Mouse (Mus musculus): ENCODE data around the gene Crybb3.

Crybb3 gene

DNA sequence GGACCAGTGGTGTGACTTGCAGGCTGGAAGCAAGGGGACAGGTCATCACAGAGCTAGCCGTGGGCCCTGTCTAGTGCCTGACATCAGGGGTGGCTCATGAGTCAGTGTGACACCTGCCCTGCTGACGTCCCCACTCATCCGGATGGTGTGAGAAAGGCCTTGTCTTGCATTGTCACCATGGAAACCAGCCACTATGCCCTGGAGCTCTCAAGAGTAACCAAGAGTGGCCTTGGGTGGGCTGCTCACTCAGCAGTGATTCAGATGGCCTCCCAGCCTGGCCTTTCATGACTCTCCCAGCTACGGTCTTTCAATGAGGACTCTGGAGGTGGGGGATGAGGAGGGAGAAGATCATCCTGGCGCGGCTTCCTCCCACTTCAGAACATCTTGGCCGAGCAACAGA lies 21.1 kb upstream of the Crybb3 start:
- DNase-seq = no peak

- DNase-seq = no peak
Measured at GRCm38 (mm10) chr5:113101457-113101856, 20.1 kb upstream of the Crybb3 start.

GRCm38 (mm10) chr5:113100422-113100821 lies 19.0 kb upstream of the Crybb3 start:
- DNase-seq = no peak

DNA sequence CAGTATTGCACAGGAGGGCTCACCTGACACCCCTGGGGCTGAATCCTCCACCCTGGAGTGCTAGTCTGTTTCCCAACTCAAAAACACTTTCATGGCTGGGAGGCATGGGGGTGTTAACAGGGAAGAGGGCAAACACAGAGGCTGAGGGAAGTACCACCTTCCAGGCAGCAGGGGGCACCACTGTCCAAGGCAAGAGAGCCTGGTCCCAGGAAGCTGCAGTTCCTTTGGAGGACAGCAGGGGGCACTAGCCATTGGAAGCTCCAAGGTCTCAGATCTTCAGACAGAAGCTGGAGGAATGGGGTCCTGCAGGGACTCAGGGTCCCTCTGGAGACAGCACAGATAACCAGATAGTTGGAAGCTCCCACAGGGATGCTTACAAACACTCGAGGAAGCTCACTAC lies 18.2 kb upstream of the Crybb3 start:
- peak; percentile 85 to 91 for DNase-seq

DNA sequence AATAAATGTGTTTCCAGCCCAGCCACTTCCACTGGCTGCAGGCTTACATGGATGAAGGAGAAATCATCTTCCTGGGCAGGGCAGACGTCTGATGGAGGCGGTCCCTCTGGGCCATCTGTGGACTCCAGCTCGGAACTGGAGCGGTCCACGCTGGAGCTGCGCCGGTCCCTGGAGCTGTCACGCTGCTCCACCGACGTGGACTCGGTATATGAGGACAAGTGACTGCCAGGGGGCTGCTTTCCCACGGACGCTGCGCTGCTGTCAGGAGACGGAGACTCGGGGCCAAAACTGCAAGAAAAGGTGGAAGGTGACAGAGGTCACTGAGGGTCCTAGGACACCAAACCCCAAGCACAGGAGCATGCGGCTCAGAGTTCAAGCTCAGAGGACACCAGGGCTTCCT lies 16.2 kb upstream of the Crybb3 start:
- DNase-seq = no peak

DNA sequence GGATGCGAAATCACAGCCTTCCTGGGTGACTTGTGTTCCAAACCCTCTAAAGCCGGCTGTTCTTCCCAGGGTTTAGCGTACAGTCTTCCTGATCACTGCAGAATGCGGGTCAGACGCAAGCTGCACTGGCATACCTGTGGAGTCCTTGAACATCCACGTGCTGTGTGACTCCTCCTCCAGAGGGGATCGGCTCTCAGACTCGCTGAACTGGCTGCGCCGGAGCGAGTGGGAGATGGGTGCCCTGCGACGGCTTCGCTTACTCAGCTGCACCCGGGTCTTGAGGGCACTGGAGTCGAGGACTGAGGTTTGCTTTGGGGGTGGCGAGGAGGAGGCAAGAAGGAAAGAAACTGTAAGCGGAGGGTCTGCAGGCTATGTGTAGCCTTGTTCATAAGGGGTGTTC lies 14.1 kb upstream of the Crybb3 start:
- no peak for DNase-seq

- DNase-seq = no peak
Measured at GRCm38 (mm10) chr5:113092406-113092805, 11.0 kb upstream of the Crybb3 start.

DNA sequence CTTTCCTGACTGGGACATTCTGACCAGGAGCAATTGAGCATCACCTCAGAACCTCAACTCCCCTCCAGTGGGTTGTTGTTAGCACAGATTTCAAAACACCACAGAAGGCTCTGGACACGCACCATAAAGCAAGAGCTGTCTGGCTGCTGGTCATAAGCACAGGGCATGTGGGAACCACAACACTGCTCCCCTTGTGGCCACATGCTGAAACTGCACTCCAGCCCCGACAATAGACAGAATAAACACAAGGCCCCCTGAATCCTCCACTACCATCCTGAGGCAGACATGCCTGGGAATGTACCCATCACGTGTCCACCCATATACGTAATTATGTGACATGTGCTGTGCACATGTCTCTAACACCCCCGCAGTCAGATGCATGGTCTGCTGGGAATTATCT lies 9.8 kb upstream of the Crybb3 start:
- peak; percentile 51 to 54 for DNase-seq

- DNase-seq = no peak
Measured at GRCm38 (mm10) chr5:113090750-113091149, 9.4 kb upstream of the Crybb3 start.

- DNase-seq = no peak
Measured at GRCm38 (mm10) chr5:113090077-113090690, 8.8 kb upstream of the Crybb3 start.

- DNase-seq = no peak
Measured at GRCm38 (mm10) chr5:113087465-113087864, 6.1 kb upstream of the Crybb3 start.

DNA sequence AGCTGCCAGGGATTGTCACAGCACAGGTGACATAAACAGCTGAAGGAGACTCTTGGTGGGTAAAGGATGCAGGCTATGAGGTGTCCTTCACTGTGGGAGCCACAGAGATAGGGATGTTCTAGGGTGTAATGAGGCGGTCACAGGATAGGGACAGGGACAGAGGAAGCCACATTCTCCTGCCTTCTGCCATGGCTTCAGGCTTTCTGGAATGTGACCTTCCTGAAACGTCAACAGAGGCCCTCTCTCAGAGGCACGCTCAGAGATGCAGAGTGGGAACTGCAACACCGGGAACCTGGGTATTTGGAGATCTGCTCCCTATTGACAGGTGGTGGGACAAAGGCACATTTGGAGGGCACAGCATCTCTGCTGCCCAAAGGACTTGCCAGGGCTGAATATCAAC lies 5.6 kb upstream of the Crybb3 start:
- DNase-seq = peak in 1 of 2 experiments; percentile 32

- DNase-seq = peak; percentile 56 to 61
Measured at GRCm38 (mm10) chr5:113086439-113086838, 5.1 kb upstream of the Crybb3 start.

- DNase-seq = no peak
Measured at GRCm38 (mm10) chr5:113085931-113086330, 4.5 kb upstream of the Crybb3 start.

DNA sequence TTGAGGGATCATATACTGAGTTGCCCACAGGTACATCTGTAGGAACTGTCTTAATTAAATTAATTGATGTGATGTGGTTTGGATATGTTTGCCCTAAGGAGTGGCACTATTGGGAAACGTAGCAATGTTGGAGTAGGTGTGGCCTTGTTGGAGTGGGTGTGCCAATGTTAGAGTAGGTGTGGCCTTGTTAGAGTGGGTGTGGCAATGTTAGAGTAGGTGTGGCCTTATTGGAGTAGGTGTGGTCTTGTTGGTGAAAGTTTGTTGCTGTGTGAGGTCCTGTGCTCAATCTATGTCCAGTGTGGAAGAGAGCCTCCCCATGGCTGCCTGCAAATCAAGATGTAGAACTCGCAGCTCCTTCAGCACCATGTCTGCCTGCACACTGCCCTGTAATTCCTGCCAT lies 2.9 kb upstream of the Crybb3 start:
- no peak for DNase-seq

GRCm38 (mm10) chr5:113082356-113083168 lies 1.2 kb upstream of the Crybb3 start:
- no peak for DNase-seq

GRCm38 (mm10) chr5:113081020-113081419 lies 364 bp downstream of the Crybb3 start:
- DNase-seq = no peak

- peak; percentile 37 to 63 for DNase-seq
Measured at GRCm38 (mm10) chr5:113079783-113080182, 1.6 kb downstream of the Crybb3 start.

DNA sequence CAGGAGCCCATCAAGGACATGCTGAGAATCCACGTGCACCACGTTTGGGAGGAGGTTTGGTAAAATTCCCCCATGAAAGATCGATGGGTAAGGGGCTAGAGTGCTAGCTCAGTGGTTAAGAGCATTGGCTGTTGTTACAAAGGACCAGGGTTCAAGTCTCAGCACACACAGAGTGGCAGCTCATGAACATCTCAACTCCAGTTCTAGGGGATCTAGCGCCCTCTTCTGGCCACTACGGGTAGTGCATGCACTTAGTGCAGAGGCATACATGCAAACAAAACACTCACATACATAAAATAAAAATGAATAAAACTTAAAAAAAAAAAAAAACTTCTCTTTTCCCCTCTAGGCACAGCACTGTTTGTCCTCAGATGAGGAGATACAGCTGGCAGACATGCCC lies 2.7 kb downstream of the Crybb3 start:
- DNase-seq = no peak

- DNase-seq = no peak
Measured at GRCm38 (mm10) chr5:113070017-113070416, 11.4 kb downstream of the Crybb3 start, which contains the start of gene Crybb2. Crybb2 (minus strand) TSS chr5:113070117.

DNA sequence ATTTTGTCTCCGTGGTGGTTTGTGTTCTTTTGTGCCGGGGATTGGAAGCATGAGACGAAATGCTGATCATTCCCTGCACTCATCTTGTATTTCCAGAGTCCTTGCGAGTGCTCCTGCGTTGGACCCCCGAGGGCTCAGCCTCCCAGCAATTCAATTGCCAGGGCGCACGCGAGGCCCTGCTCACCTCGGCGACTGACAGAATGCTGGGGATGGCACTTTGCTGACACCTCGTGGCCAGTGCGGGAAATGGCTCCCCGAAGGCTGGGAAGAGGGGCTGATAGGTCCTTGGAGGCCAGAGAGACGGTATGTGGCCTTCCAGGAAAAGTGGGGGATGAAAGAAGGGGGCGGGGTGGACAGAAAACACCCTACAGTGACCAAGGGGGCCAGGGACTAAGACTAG lies 27.1 kb downstream of the Crybb3 start:
- DNase-seq = peak; percentile 85 to 91

DNA sequence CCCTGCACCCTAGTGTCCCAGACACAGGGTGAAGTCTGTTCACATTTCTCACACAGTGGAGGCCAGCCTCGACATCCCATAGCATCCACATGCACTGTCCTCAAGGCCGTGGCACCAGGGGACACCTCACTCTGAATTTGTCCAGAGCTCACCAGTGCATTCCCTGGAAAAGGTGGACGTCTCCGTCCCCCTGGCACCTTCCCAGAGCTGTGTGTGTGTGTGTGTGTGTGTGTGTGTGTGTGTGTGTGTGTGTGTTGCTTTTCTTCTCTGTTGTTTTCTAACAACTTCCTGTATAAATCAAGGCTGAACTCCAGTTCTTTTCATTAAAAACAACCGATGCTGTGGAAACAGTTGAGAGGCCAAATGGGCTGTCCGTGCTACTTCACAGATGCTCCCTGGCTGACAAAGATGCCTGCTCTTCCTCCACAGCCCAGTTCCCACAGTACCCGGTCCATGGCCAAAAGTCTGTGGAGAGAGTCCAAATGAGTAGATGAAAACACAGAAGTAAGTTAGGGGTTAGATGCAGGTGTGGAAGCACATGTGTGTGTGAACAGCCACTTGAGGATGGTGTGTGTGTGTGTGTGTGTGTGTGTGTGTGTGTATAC lies 30.7 kb downstream of the Crybb3 start:
- DNase-seq = no peak

DNA sequence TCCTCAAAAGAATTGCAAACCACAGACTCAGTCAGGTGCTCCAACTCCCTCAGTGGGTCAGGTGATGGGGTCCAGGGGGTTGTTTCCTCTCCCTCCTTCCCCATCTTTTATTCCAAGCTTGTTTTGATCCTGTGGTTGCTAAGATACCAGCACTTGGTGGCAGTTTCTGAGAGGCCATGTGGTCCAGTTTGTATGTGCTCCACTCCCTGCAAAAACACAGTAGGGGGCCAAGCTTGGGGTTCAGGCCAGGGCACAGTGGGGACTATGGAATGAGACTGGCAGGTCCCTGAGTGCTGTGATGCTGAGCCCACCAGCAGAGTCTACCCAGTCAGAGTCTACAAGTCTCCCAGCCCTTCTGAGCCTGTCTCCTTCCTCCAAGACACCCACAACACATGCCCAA lies 31.5 kb downstream of the Crybb3 start:
- DNase-seq = no peak

Data from cerebellum, adult 18-20 months (tissue).